Mouse (Mus musculus) embryonic facial prominence, embryonic 14.5 days (tissue): ENCODE results near the gene Tcp10a. TPM values are rescaled to one million over a fixed set of nuclear protein-coding genes. Genes with fewer than 3 reads are reported as not detected.
"Not testable (repeated sequence)": the region's sequence is repeated elsewhere in the genome, so short reads cannot be mapped to it uniquely, and the experiment has no call there.

Experiments
- ATAC-seq: fragments of 200-750 bp; cut with Nextera tagmentation; 2 replicates; pipeline ENCODE4 v1.8.0; 2017; ENCODE audit warnings: low read depth, moderate number of reproducible peaks, moderate TSS enrichment
- DNase-seq: peaks from one replicate; pipeline ENCODE4 v3.0.0-alpha.2; 2015; ENCODE audit warnings: low spot score
- H3K27ac ChIP-seq: fragments of 300-500 bp; sonication (generic); replicated peaks from 2 replicates; pipeline ENCODE4 v1.5.1; 2014; ENCODE audit warnings: low read depth, mild to moderate bottlenecking, low read length, moderate library complexity
- H3K27me3 ChIP-seq: fragments of 300-500 bp; sonication (generic); replicated peaks from 2 replicates; pipeline ENCODE4 v1.6.1; 2014; ENCODE audit warnings: low read length; ENCODE audit not compliant: control insufficient read depth, insufficient read depth
- H3K36me3 ChIP-seq: fragments of 300-500 bp; sonication (generic); 2 replicates; pipeline ENCODE4 v1.6.1; 2014; ENCODE audit warnings: low read length, mixed read lengths; ENCODE audit not compliant: control insufficient read depth, insufficient read depth
- H3K4me1 ChIP-seq: fragments of 300-500 bp; sonication (generic); 2 replicates; pipeline ENCODE4 v1.6.1; 2014; ENCODE audit warnings: antibody characterized with exemption, low read length; ENCODE audit not compliant: control insufficient read depth, insufficient read depth
- H3K4me2 ChIP-seq: fragments of 300-500 bp; sonication (generic); 2 replicates; pipeline ENCODE4 v1.6.1; 2014; ENCODE audit warnings: low read depth, mild to moderate bottlenecking, low read length, moderate library complexity, mixed read lengths
- H3K4me3 ChIP-seq: fragments of 300-500 bp; sonication (generic); 2 replicates; pipeline ENCODE4 v1.5.1; 2014; ENCODE audit warnings: low read depth, mild to moderate bottlenecking, low read length
- H3K9ac ChIP-seq: fragments of 300-500 bp; sonication (generic); 2 replicates; pipeline ENCODE4 v1.6.1; 2014; ENCODE audit warnings: low read depth, mild to moderate bottlenecking, low read length, moderate library complexity, mixed read lengths
- H3K9me3 ChIP-seq: fragments of 300-500 bp; sonication (generic); 2 replicates; pipeline ENCODE4 v1.6.1; 2016; ENCODE audit warnings: low read length; ENCODE audit not compliant: control insufficient read depth
- WGBS: fragments of 180-500 bp; shearing (Covaris S2); extraction: QIAGEN DNeasy Blood & Tissue Kit; methylation state at CpG from one replicate; pipeline ENCODE4 v1.1.7; 2014; 5-methylcytosine and 5-hydroxymethylcytosine counted together
- polyA plus RNA-seq: library from polyadenylated mRNA; unstranded; fragments of >200 nt; fragmentation: Nextera tagmentation; extraction: Ambion mirVana; gene quantifications from 2 replicates; pipeline ENCODE4 v1.2.1, GENCODE M21; 2014

Gene Tcp10a
- polyA plus RNA-seq, 1 experiment from 2014 or later: not detected

DNA sequence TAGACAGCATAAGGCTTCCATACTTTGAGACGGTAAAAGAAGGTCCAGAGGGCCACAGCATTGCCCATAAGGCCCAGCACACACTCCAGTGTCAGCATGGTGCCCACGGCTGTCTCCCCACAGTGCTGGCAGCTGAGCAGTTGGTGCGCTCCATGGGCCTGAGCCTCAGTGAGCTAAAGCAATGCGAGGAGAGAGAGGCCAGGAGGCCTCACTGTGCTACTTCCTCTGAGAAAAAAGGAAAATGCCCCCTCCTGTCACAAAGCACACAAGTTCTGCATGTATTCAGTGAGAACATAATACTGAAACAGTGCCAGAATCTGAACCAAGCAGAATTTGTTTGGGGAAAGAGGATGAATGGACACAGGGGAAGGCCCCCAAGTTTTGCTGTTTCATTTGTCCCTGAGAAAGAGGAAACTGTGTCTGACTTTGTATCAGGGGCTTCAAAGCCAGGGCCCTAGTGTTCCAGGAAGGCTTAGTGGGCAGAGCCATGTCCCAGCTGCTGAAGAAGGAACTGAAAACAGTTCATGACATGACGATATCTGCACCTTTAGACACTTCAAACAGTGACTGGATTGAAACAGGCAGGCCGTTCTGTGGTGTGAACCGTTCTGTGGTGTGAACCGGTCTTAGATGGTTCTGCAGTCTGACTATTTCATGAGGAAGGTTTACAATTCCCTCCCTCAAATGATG is 8.6 kb upstream of the Tcp10a start:
- not testable (repeated sequence) for H3K9ac ChIP-seq, H3K9me3 ChIP-seq, ATAC-seq, H3K4me3 ChIP-seq, DNase-seq, H3K36me3 ChIP-seq, H3K27me3 ChIP-seq, H3K4me2 ChIP-seq, H3K4me1 ChIP-seq, H3K27ac ChIP-seq
- WGBS: 81% methylated on average over 5 of the region's 8 CpGs

DNA sequence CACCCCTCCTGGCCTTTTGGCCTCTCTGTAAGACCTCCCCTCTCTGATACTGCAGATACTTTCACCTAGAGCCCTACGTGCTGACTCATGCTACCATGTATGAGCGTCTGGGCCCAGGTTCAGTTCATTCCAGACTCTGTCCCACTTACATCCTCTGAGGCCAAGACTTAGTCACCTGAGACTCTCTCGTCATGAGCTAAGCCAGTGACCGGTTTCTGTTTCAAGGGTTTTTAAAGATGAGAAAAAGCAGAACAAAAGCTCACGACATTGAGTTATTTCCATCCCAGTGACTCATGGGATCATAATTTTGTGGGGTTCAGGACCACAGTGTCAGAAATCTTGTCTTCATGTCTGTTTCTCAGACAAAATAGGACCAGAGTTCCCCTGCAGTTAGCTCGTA is 4.7 kb upstream of the Tcp10a start:
- H3K4me1 ChIP-seq, DNase-seq, H3K27me3 ChIP-seq, H3K27ac ChIP-seq, H3K36me3 ChIP-seq, H3K4me3 ChIP-seq, H3K4me2 ChIP-seq, ATAC-seq, H3K9me3 ChIP-seq, H3K9ac ChIP-seq: not testable (repeated sequence)
- WGBS: 75% methylated on average over 6 of the region's 6 CpGs

DNA sequence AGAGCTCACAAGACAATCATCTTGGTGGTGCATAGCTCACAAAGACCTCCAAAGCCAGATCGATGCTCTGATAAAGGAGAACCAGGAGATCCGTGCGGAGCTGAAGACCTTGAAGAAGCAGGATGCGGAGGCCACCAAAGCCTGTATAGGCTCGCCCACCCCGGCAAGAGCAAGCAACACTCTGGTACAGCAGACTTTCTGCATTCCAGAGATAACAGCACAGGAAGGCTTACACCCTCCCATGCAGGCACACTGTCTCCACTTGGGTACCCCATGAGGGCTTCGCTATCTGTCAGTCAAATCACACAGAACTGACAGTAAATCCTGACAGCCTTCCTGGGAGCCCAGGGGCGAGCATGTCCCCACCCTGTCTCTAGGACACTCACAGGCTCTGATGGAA is 2.0 kb downstream of the Tcp10a start:
- not testable (repeated sequence) for H3K4me3 ChIP-seq, H3K9ac ChIP-seq, H3K4me1 ChIP-seq, H3K27me3 ChIP-seq, H3K9me3 ChIP-seq, H3K27ac ChIP-seq, DNase-seq, H3K36me3 ChIP-seq, H3K4me2 ChIP-seq
- WGBS: 100% methylated on average over 1 of the region's 8 CpGs
- 0 out of 2 replicates have a peak, but pooled peaks have one; percentile 33 for ATAC-seq

DNA sequence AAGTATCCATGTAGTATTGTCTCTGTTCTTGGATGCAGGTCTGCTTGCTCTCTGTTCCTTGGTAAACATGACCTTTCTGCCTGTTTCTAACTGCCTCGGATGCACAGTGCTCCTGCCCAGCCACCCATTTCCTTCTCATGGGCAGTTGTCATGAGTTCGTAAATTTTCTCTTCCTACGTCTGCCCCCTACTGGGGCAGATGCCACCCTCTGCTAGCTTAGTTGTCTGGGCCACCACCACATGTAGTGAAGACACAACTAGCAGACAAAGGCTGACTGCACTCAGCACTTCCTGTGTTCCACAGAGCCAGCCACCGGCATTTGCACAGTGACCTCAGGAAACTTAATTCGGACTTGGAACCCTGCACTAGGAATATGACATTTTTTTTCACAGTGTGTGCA is 8.3 kb downstream of the Tcp10a start:
- 83% methylated on average over 2 of the region's 5 CpGs for WGBS
- H3K27me3 ChIP-seq: not testable (repeated sequence)

DNA sequence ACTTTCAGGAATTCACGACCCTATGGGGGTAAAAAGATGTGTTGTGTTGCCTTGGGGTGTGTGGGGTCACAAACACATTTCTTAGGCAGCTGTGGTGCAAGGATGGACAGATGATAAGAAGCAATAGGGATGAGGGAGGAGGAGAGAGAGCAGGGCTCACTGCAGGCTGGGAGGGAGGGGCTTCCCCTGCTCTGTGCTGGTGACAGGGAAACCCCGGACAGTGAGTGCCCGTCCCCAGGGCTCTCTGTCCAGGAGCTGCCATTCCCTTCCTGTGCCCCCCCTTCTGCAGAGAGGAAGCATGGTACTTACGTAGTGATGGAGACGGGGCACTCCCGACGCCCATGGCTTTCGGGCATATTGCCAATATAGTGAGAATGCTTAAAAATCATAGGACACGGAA is 12.9 kb downstream of the Tcp10a start:
- H3K9ac ChIP-seq, H3K36me3 ChIP-seq, ATAC-seq, H3K27ac ChIP-seq, H3K4me3 ChIP-seq, H3K9me3 ChIP-seq, DNase-seq, H3K4me1 ChIP-seq, H3K27me3 ChIP-seq, H3K4me2 ChIP-seq: not testable (repeated sequence)
- 62% methylated on average over 7 of the region's 9 CpGs for WGBS

More for the DNA sequence above, 8.3 kb downstream of the Tcp10a start:
- not testable (repeated sequence) for H3K27ac ChIP-seq, H3K9me3 ChIP-seq, H3K9ac ChIP-seq, DNase-seq, H3K4me2 ChIP-seq, H3K36me3 ChIP-seq, H3K4me1 ChIP-seq, H3K4me3 ChIP-seq, ATAC-seq

DNA sequence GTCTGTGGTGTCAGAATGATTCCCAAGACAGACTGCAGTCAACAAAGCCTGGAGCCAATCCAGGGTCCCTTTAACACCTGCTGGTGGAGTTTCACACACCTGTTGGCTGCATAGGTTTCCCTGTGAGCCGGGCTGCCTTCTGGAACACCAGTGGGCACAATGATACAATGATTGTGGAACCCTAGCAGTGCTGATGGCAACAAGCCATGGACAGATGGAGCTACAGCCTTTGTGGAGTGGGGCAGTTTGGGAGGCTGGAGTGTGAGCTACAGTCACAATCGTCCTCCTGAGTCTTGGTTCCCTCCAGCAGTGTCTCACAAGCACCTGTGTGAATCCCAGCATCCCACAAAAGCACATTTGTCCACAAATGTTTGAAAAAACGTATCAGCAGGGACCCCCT is 24.3 kb downstream of the Tcp10a start:
- WGBS: 68% methylated on average over 1 of the region's 3 CpGs
- not testable (repeated sequence) for H3K9ac ChIP-seq, H3K36me3 ChIP-seq, H3K27me3 ChIP-seq, H3K4me1 ChIP-seq, DNase-seq, ATAC-seq, H3K27ac ChIP-seq, H3K9me3 ChIP-seq, H3K4me3 ChIP-seq, H3K4me2 ChIP-seq

DNA sequence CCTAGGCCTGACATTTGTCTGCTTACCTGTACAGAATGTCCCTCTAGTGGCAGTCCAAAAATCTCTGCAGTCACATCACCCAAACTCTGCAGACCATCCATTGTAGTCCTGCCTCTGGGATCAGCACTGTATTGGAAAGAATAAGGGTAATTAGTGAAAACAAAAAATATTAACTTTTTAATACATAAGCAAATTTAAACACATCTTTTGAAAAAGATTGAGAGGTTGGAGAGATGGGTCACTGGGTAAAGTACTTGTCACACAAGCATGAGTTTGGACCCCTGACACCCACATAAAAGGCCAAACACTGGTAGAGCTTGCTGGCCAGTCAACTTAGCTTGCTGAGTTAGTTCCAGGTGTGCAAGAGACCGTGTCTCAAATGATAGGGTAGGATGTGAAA is 28.1 kb downstream of the Tcp10a start, which contains the start of gene Ttll2:
Gene Ttll2 (minus strand): TSS at position 101 of the 400 bp plus-strand sequence.
- WGBS: 17% methylated on average over 1 of the region's 1 CpGs

DNA sequence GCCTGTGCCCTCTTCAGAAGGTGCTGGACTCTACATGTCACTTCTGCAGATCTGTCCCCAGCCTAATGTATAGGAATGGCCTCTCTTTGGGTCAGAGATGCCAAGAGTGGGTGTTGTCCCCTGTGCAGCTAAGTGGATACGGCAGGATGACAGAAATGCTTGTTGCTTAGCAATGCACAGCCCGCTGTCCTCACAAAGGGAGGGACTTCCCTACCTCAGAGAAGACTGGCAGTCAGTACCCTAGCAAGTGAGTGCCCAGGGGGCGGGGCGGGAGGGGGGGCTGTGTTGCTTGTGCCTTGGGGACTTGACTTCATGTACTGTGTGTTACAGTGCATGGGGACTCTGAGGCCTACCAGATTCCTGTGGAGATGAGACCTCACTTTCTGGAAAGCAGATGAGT is 35.4 kb downstream of the Tcp10a start:
- ATAC-seq, H3K27ac ChIP-seq, H3K9ac ChIP-seq, H3K4me2 ChIP-seq, H3K9me3 ChIP-seq, H3K4me3 ChIP-seq, H3K4me1 ChIP-seq, H3K27me3 ChIP-seq, H3K36me3 ChIP-seq, DNase-seq: not testable (repeated sequence)
- WGBS: 78% methylated on average over 4 of the region's 4 CpGs

More for the DNA sequence above, 28.1 kb downstream of the Tcp10a start, which contains the start of gene Ttll2:
- not testable (repeated sequence) for H3K4me1 ChIP-seq, H3K4me3 ChIP-seq, H3K9me3 ChIP-seq, H3K9ac ChIP-seq, H3K4me2 ChIP-seq, ATAC-seq, H3K27ac ChIP-seq, H3K27me3 ChIP-seq, H3K36me3 ChIP-seq, DNase-seq
